Mouse (Mus musculus): ENCODE data around the gene Tnip2. TPM values are rescaled to one million over a fixed set of nuclear protein-coding genes. Genes with fewer than 3 reads are reported as not detected.

Tnip2 gene
- polyA plus RNA-seq, 1 experiment: 8.8 TPM

DNA sequence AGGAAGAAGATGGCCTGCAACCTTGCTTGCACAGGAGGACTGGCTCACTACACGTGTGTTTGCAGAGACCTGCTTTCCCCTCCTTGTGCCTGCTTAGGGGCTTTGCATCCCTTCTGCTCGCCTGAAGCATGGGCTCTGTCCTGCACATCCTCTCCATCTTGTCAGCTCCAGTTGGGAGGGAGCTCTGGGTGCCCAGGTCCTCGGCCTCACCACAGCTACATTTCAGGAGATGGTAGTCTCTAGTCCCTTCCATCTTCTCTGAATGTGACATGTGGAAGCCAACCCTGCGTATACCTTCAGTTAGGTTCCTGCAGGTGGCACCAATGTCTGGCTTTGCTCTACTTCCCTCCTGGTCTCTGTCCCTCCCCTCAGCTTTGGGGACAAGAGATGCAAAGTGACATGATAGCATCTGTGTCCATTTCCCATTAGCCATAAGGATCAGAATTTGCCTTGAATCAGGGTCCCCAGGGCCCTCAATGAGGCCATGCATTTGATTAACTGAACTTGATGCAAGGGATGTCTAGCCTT, 10.2 kb upstream of the Tnip2 start:
- no peak for DNase-seq (ENCODE audit: low read depth)
- no peak for TF ChIP-seq CTCF (IDR thresholded peaks at IDR 0.05; ENCODE audit: borderline replicate concordance, extremely low read depth, insufficient read depth, insufficient read length)
- no peak for TF ChIP-seq POLR2A (IDR thresholded peaks at IDR 0.05; ENCODE audit: borderline replicate concordance, extremely low read depth, insufficient read depth, insufficient read length, poor library complexity, severe bottlenecking)

DNA sequence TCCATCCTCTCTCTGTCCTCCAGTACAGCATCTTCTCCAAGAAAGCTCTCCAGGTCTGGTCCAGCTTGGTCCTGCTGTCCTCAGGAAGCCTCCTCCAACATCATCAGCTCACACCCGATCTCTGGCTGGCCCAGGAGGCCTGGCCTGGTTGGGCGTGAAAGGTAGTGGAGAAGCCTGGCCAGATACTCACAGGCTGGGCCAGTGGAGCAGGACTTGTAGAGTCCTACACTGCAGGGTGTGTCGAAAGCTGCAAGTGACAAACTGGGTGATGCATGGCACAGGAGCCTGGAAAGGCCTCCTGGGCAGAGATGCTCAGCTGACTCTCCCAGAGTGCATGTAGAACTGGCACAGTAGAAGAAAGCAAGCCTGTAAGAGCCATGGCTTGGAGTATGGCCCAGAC, 7.5 kb upstream of the Tnip2 start:
- no peak for TF ChIP-seq POLR2A (IDR thresholded peaks at IDR 0.05; ENCODE audit: borderline replicate concordance, extremely low read depth, insufficient read depth, insufficient read length, poor library complexity, severe bottlenecking)
- no peak for TF ChIP-seq CTCF (IDR thresholded peaks at IDR 0.05; ENCODE audit: borderline replicate concordance, extremely low read depth, insufficient read depth, insufficient read length)
- no peak for DNase-seq (ENCODE audit: low read depth)

DNA sequence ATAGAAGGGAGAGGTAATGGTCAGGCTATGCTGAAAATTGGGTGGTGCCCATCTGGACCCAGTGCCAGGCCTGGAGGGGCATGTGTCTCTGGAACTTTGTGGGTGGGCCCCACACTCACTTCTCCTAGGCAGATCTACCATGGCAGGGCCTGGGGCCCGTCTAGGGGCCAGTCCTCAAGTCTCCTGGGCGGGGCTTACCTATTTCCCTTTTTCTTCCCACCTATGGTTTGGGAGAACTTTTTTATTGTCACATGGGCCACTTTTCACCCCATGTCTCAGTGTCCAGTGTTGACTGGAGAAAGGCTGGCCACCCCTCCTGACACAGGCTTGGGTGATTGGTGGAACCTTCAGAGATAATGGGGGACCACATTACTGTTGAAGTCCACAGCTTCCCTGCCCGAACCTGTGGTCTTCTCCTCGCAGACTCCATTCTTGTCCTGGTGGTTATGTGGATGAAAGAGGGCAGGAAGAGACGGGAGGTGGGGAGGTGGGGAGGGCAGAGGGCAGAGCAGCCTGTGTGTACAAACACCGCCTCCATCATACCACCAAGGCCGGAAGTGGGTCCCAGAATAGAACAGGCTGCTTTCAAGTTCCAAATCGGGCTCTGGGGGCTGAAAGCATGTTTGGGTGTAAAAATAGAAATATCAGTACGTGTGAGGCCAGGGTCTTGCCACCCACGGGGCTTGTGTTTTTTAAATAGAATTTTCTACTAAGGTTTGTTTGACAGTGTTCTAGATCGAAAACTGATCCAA, 6.8 kb upstream of the Tnip2 start:
- TF ChIP-seq POLR2A (IDR thresholded peaks at IDR 0.05; ENCODE audit: borderline replicate concordance, extremely low read depth, insufficient read depth, insufficient read length, poor library complexity, severe bottlenecking): no peak
- TF ChIP-seq CTCF (IDR thresholded peaks at IDR 0.05; ENCODE audit: borderline replicate concordance, extremely low read depth, insufficient read depth, insufficient read length): no peak
- DNase-seq (ENCODE audit: low read depth): no peak

DNA sequence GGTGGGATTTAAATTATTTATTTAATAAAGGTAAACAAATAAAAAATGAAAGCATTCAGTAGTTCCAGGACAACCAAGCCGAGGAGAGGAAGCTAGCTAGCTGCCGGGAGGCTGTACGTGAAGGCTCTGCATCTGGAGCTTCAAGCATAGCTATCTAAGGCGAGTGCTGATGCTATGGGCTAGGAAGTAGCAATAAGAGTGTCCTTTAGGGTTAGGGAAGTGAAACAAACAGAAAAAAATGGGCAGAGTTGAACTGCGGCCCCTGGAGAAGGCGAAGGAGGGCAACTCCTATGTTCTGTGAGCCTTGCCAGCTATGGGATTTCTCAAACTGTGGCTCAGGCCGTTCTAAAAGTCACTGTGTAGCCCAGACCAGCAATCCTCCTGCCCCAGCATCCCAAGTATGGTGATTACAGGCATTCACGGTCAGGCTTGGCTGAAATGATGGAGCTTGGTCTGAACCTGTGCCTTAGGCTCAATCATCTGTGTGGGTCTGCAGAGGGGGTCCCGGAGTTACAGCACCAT, 5.7 kb upstream of the Tnip2 start:
- TF ChIP-seq POLR2A (IDR thresholded peaks at IDR 0.05; ENCODE audit: borderline replicate concordance, extremely low read depth, insufficient read depth, insufficient read length, poor library complexity, severe bottlenecking): no peak
- no peak for TF ChIP-seq CTCF (IDR thresholded peaks at IDR 0.05; ENCODE audit: borderline replicate concordance, extremely low read depth, insufficient read depth, insufficient read length)
- no peak for DNase-seq (ENCODE audit: low read depth)

DNA sequence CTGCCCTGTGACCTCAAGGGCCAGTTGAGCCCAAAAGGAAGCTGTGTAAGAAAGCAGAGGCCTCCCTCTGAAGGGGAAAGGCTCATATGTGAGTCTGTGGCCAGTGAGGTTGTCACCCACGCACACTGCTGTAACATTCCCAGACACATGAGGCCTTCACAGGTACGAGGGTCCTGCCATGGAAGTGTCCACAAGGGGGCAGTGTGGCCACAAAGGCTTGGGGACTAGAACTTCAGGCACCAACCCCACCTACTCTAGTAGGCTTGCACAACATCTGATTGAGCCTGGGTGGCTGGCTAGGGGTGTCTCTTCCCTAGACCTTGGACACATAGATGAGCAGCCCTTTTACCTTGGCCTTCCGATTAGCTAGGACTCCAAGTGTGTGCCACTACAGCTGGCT, 4.1 kb upstream of the Tnip2 start:
- peak; percentile 63 for DNase-seq (ENCODE audit: low read depth)
- TF ChIP-seq CTCF (IDR thresholded peaks at IDR 0.05; ENCODE audit: borderline replicate concordance, extremely low read depth, insufficient read depth, insufficient read length) (peak; percentile 80), POLR2A (IDR thresholded peaks at IDR 0.05; ENCODE audit: borderline replicate concordance, extremely low read depth, insufficient read depth, insufficient read length, poor library complexity, severe bottlenecking) (no peak)

DNA sequence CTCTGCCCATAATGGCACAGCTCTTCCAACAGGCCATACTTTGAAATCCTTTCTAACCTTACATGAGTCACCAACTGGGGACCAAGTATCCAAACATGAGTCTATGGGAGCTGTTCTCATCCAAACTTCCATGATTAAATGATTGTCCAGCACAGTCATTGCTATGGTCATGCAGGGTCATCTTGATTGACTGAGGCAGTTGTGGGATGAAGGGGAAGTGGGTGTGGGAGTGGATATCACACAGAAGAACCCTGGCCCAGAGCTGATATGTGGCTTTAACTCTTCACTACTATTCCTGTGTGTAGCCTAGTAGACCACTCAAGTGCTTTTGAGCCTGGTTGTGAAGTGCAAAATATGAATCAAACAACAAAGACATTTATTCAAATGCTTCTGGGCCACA, 1.3 kb upstream of the Tnip2 start:
- TF ChIP-seq POLR2A (IDR thresholded peaks at IDR 0.05; ENCODE audit: borderline replicate concordance, extremely low read depth, insufficient read depth, insufficient read length, poor library complexity, severe bottlenecking) (no peak), CTCF (IDR thresholded peaks at IDR 0.05; ENCODE audit: borderline replicate concordance, extremely low read depth, insufficient read depth, insufficient read length) (no peak)

DNA sequence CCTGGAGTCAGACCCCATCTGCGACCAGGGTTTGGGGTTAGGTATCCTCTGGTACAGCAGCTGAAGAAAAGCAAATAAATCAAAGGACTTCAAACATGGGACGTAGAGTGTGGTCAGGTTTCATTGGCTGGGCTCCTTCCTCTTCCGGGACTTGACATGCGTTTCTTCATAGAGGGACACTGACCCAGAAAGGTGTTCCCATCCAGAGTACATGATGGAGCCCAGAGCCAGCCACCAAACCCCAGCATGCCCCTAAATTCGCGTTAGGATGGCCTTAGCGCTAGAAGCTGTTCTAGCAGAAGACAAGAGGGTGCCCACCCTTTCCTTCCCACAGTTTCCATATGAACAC, 401 bp upstream of the Tnip2 start:
- no peak for TF ChIP-seq POLR2A (IDR thresholded peaks at IDR 0.05; ENCODE audit: borderline replicate concordance, extremely low read depth, insufficient read depth, insufficient read length, poor library complexity, severe bottlenecking)
- no peak for TF ChIP-seq CTCF (IDR thresholded peaks at IDR 0.05; ENCODE audit: borderline replicate concordance, extremely low read depth, insufficient read depth, insufficient read length)
- no peak for DNase-seq (ENCODE audit: low read depth)

More for the DNA sequence above, 1.3 kb upstream of the Tnip2 start:
- DNase-seq (ENCODE audit: low read depth): no peak

DNA sequence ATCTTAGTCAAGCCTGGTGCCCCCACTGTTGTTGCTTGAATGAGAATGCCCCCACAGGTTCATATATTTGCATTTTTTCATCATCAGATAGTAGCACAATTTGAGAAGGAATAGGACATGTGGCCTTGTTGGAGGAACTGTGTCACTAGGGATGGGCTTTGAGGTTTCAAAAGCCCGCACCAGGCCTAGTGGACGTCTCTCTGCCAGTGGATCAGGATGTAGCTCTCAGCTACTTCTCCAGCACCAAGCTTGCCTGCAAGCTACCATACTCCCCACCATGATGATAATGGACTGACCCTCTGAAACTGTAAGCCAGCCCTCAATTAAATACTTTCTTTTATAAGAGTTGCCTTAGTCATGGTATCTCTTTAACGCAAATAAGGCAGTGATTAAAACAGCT, 1.3 kb downstream of the Tnip2 start:
- TF ChIP-seq POLR2A (IDR thresholded peaks at IDR 0.05; ENCODE audit: borderline replicate concordance, extremely low read depth, insufficient read depth, insufficient read length, poor library complexity, severe bottlenecking) (no peak), CTCF (IDR thresholded peaks at IDR 0.05; ENCODE audit: borderline replicate concordance, extremely low read depth, insufficient read depth, insufficient read length) (no peak)
- no peak for DNase-seq (ENCODE audit: low read depth)

DNA sequence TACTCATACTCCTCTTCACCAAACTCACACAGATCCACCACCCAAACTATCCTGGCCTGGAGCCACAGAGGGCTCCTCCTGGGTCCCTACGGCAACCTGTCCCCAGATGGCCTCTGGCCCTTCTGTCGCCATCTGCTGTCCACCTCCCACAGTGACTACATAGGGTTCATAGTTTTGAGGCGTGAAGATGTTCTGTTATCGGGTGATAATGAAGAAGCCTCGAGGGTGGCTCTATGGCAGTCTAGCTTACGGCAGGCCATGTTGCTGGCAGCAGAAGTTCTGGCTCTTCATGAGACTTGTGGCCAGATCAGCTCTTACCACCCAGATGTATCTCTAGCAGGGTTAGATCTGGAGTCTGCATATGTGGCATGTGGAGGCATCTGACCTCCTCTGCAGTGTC, 11.0 kb downstream of the Tnip2 start:
- TF ChIP-seq POLR2A (IDR thresholded peaks at IDR 0.05; ENCODE audit: borderline replicate concordance, extremely low read depth, insufficient read depth, insufficient read length, poor library complexity, severe bottlenecking): no peak
- DNase-seq (ENCODE audit: low read depth): no peak

DNA sequence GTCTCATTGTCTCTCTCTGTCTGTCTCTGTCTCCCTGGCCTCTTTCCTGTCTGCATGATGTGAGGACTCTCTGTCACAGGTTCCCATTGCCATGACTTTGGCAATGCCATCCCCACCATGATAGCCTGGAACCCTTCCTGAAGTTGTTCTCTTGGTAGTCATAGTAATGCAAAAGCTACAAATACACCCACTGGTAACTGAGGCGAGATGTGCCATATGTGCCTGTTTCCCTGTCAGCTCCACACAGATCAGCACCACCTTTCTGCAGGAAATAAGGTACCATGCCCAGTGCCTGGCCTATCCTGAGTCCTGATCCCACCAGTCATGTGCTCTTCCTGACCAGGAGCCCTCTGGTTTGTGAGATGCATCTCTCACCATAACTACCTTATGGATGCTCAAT, 11.4 kb downstream of the Tnip2 start:
- DNase-seq (ENCODE audit: low read depth): no peak
- no peak for TF ChIP-seq CTCF (IDR thresholded peaks at IDR 0.05; ENCODE audit: borderline replicate concordance, extremely low read depth, insufficient read depth, insufficient read length)
- no peak for TF ChIP-seq POLR2A (IDR thresholded peaks at IDR 0.05; ENCODE audit: borderline replicate concordance, extremely low read depth, insufficient read depth, insufficient read length, poor library complexity, severe bottlenecking)

DNA sequence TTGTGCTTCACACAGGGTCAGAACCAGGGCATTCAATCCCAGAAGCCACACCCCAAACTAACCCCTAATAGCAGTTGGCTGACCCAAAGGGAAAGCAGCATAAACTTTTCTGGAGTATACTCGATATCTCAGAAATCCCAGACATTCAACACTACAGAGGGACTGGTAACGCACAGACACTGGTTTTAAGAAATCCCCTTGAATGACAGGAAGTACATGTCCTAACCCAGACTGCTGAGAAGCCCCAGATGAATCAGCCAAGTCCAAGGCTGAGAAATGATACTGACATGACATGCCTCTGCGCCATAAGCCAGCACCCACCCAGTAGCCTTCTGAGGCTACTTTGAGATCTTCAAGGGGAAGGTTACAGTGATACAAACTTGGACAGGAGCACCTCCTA, 12.2 kb downstream of the Tnip2 start:
- TF ChIP-seq POLR2A (IDR thresholded peaks at IDR 0.05; ENCODE audit: borderline replicate concordance, extremely low read depth, insufficient read depth, insufficient read length, poor library complexity, severe bottlenecking) (no peak), CTCF (IDR thresholded peaks at IDR 0.05; ENCODE audit: borderline replicate concordance, extremely low read depth, insufficient read depth, insufficient read length) (no peak)

DNA sequence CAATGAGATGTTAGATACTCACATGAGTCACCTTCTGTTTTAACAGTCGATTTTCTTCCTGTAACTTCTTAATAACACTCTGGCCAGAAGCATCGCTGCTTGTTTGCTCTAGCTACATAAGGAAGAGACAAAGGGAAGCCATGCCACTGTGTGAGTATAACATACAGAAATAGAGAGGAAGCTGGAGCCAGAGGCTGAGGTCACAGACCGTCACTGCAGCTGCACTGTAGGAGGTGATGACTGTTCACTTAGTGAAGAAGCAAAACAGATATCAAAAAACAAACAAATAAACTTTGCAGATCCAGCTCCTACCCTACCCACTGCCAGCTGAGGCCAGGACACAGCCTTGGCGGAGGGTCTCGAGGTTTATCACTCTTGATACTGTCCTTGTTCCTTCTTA, 12.9 kb downstream of the Tnip2 start:
- no peak for DNase-seq (ENCODE audit: low read depth)
- TF ChIP-seq POLR2A (IDR thresholded peaks at IDR 0.05; ENCODE audit: borderline replicate concordance, extremely low read depth, insufficient read depth, insufficient read length, poor library complexity, severe bottlenecking): no peak
- no peak for TF ChIP-seq CTCF (IDR thresholded peaks at IDR 0.05; ENCODE audit: borderline replicate concordance, extremely low read depth, insufficient read depth, insufficient read length)

More for the DNA sequence above, 12.2 kb downstream of the Tnip2 start:
- no peak for DNase-seq (ENCODE audit: low read depth)
